Mouse (Mus musculus): Measurements from ENCODE around the gene Kif4.
A peak's percentile ranks its signal among the peaks of the same experiment; 100 is the strongest.

DNA sequence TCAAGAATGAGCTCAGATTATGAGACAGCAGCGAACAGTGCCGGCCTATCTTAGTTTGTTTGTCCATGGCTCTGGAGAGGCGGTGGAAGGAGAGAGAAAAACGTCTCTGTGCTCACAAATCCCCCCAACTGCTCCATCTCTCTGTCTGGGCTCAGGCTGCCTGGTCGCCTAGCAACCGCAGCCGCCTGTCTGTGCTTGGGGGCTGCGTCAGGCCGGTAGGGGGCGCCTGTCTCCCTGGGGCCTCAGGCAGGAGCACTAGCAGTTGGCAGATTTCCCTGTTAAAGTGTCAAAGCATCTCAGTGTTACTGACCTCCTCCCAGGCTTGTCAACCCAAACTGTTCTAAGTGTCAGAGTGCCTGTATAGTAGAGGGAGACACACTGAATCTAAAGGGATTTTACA is 116.4 kb downstream of the Kif4 start:
- no peak for TF ChIP-seq POLR2A (IDR thresholded peaks at IDR 0.05; ENCODE audit: extremely low read depth, insufficient read depth, low read length)
- TF ChIP-seq CTCF (IDR thresholded peaks at IDR 0.05; ENCODE audit: low read depth, low read length), result peak; percentile 41
